Mouse (Mus musculus) hindbrain, embryonic 16.5 days (tissue): Measurements from ENCODE around the gene Arap1. TPM values are rescaled to one million over a fixed set of nuclear protein-coding genes. Genes with fewer than 3 reads are reported as not detected.

Experiments
- ATAC-seq: fragments of 200-750 bp; cut with Nextera tagmentation; 2 replicates; pipeline ENCODE4 v1.8.0; 2017; ENCODE audit warnings: moderate TSS enrichment, moderate library complexity
- H3K27ac ChIP-seq: fragments of 300-500 bp; sonication (generic); 2 replicates; pipeline ENCODE4 v1.5.1; 2014; ENCODE audit warnings: low read depth, mild to moderate bottlenecking, control low read depth, low read length, moderate library complexity
- H3K27me3 ChIP-seq: fragments of 300-500 bp; sonication (generic); replicated peaks from 2 replicates; pipeline ENCODE4 v1.6.1; 2014; ENCODE audit warnings: low read length; ENCODE audit not compliant: control insufficient read depth, insufficient read depth
- H3K36me3 ChIP-seq: fragments of 300-500 bp; sonication (generic); 2 replicates; pipeline ENCODE4 v1.6.1; 2014; ENCODE audit warnings: mild to moderate bottlenecking, low read length, moderate library complexity, mixed read lengths; ENCODE audit not compliant: control insufficient read depth, insufficient read depth
- H3K4me1 ChIP-seq: fragments of 300-500 bp; sonication (generic); 2 replicates; pipeline ENCODE4 v1.6.1; 2014; ENCODE audit warnings: low read depth, low read length; ENCODE audit not compliant: control insufficient read depth, insufficient read depth
- H3K4me2 ChIP-seq: fragments of 300-500 bp; sonication (generic); 2 replicates; pipeline ENCODE4 v1.6.1; 2014; ENCODE audit warnings: mild to moderate bottlenecking, low read length, control low read depth, moderate library complexity
- H3K4me3 ChIP-seq: fragments of 300-500 bp; sonication (generic); 2 replicates; pipeline ENCODE4 v1.5.1; 2014; ENCODE audit warnings: mild to moderate bottlenecking, low read length, control low read depth, moderate library complexity
- H3K9ac ChIP-seq: fragments of 300-500 bp; sonication (generic); 2 replicates; pipeline ENCODE4 v1.6.1; 2014; ENCODE audit warnings: low read depth, mild to moderate bottlenecking, control low read depth, low read length, moderate library complexity
- H3K9me3 ChIP-seq: fragments of 300-500 bp; sonication (generic); 2 replicates; pipeline ENCODE4 v1.6.1; 2014; ENCODE audit warnings: mild to moderate bottlenecking, low read length, moderate library complexity; ENCODE audit not compliant: control insufficient read depth
- WGBS: fragments of 180-500 bp; shearing (Covaris S2); extraction: QIAGEN DNeasy Blood & Tissue Kit; methylation state at CpG from one replicate; pipeline ENCODE4 v1.1.7; 2014; 5-methylcytosine and 5-hydroxymethylcytosine counted together
- polyA plus RNA-seq: library from polyadenylated mRNA; unstranded; fragments of >200 nt; fragmentation: Nextera tagmentation; extraction: Ambion mirVana; gene quantifications from 2 replicates; pipeline ENCODE4 v1.2.1, GENCODE M21; 2015

Gene Arap1
- polyA plus RNA-seq, 1 experiment from 2014 or later = 13.8 TPM

- no peaks in the 10 kb centered on the region for H3K27me3 ChIP-seq
- no peak overlapping the region for H3K27ac ChIP-seq
- H3K4me1 ChIP-seq = peaks cover 5% of the 10 kb centered on the region
- no peaks in the 10 kb centered on the region for H3K36me3 ChIP-seq
- no peak overlapping the region for H3K4me2 ChIP-seq
- no peak overlapping the region for H3K9ac ChIP-seq
- H3K4me3 ChIP-seq = no peak overlapping the region
- no peak for ATAC-seq
- H3K9me3 ChIP-seq = no peaks in the 10 kb centered on the region
- 89% methylated on average over 6 of the region's 6 CpGs for WGBS
These were observed 33.6 kb downstream of the Arap1 start for GRCm38 (mm10) chr7:101381512-101381911.

GRCm38 (mm10) chr7:101382378-101382777, 34.5 kb downstream of the Arap1 start:
- H3K4me3 ChIP-seq = no peak overlapping the region
- H3K9ac ChIP-seq = no peak overlapping the region
- ATAC-seq = no peak
- H3K4me1 ChIP-seq = no peaks in the 10 kb centered on the region
- H3K27me3 ChIP-seq = no peaks in the 10 kb centered on the region
- no peak overlapping the region for H3K4me2 ChIP-seq
- WGBS = 63% methylated on average over 8 of the region's 8 CpGs
- no peak overlapping the region for H3K27ac ChIP-seq
- H3K9me3 ChIP-seq = no peaks in the 10 kb centered on the region
- H3K36me3 ChIP-seq = no peaks in the 10 kb centered on the region

- Histone ChIP-seq H3K9ac (no peak overlapping the region), H3K4me1 (no peaks in the 10 kb centered on the region), H3K9me3 (no peaks in the 10 kb centered on the region), H3K36me3 (no peaks in the 10 kb centered on the region), H3K27me3 (no peaks in the 10 kb centered on the region), H3K27ac (no peak overlapping the region), H3K4me2 (no peak overlapping the region), H3K4me3 (no peak overlapping the region)
- no peak for ATAC-seq
- 66% methylated on average over 3 of the region's 3 CpGs for WGBS
These were observed 35.9 kb downstream of the Arap1 start for GRCm38 (mm10) chr7:101383756-101384155.

GRCm38 (mm10) chr7:101384931-101385330, 37.1 kb downstream of the Arap1 start:
- no peak overlapping the region for H3K4me2 ChIP-seq
- no peaks in the 10 kb centered on the region for H3K36me3 ChIP-seq
- ATAC-seq = no peak
- H3K9ac ChIP-seq = no peak overlapping the region
- 66% methylated on average over 10 of the region's 10 CpGs for WGBS
- H3K4me1 ChIP-seq = no peaks in the 10 kb centered on the region
- no peaks in the 10 kb centered on the region for H3K9me3 ChIP-seq
- H3K27me3 ChIP-seq = no peaks in the 10 kb centered on the region
- no peak overlapping the region for H3K4me3 ChIP-seq
- H3K27ac ChIP-seq = no peak overlapping the region

GRCm38 (mm10) chr7:101385331-101385733, 37.5 kb downstream of the Arap1 start:
- Histone ChIP-seq H3K9me3 (no peaks in the 10 kb centered on the region), H3K4me2 (no peak overlapping the region), H3K36me3 (no peaks in the 10 kb centered on the region), H3K27ac (no peak overlapping the region), H3K4me1 (no peaks in the 10 kb centered on the region), H3K27me3 (no peaks in the 10 kb centered on the region), H3K4me3 (no peak overlapping the region), H3K9ac (no peak overlapping the region)
- WGBS = 55% methylated on average over 6 of the region's 6 CpGs
- no peak for ATAC-seq

GRCm38 (mm10) chr7:101385866-101386452, 38.1 kb downstream of the Arap1 start:
- Histone ChIP-seq H3K9ac (no peak overlapping the region), H3K27ac (no peak overlapping the region), H3K27me3 (no peaks in the 10 kb centered on the region), H3K4me2 (no peak overlapping the region), H3K36me3 (no peaks in the 10 kb centered on the region), H3K4me1 (no peaks in the 10 kb centered on the region), H3K4me3 (no peak overlapping the region), H3K9me3 (no peaks in the 10 kb centered on the region)
- WGBS = 70% methylated on average over 10 of the region's 10 CpGs
- no peak for ATAC-seq

GRCm38 (mm10) chr7:101389256-101389655, 41.4 kb downstream of the Arap1 start:
- Histone ChIP-seq H3K27me3 (no peaks in the 10 kb centered on the region), H3K4me3 (no peak overlapping the region), H3K9ac (no peak overlapping the region), H3K4me1 (no peaks in the 10 kb centered on the region), H3K9me3 (no peaks in the 10 kb centered on the region), H3K4me2 (no peak overlapping the region), H3K36me3 (no peaks in the 10 kb centered on the region), H3K27ac (no peak overlapping the region)
- no peak for ATAC-seq
- WGBS = 90% methylated on average over 6 of the region's 6 CpGs

GRCm38 (mm10) chr7:101391909-101392479, 44.1 kb downstream of the Arap1 start:
- Histone ChIP-seq H3K4me2 (no peak overlapping the region), H3K27me3 (no peaks in the 10 kb centered on the region), H3K36me3 (no peaks in the 10 kb centered on the region), H3K4me1 (no peaks in the 10 kb centered on the region), H3K9ac (no peak overlapping the region), H3K4me3 (no peak overlapping the region), H3K9me3 (no peaks in the 10 kb centered on the region), H3K27ac (no peak overlapping the region)
- 88% methylated on average over 3 of the region's 4 CpGs for WGBS
- ATAC-seq = no peak

- Histone ChIP-seq H3K4me3 (no peak overlapping the region), H3K9me3 (no peaks in the 10 kb centered on the region), H3K4me2 (no peak overlapping the region), H3K4me1 (no peaks in the 10 kb centered on the region), H3K36me3 (no peaks in the 10 kb centered on the region), H3K27me3 (no peaks in the 10 kb centered on the region), H3K27ac (no peak overlapping the region; the same call in 1 of the 2 replicates), H3K9ac (no peak overlapping the region)
- WGBS = 45% methylated on average over 4 of the region's 4 CpGs
- no peak for ATAC-seq
These were observed 45.1 kb downstream of the Arap1 start for GRCm38 (mm10) chr7:101393015-101393414.
